Mouse (Mus musculus) heart, embryonic 12.5 days (tissue): ENCODE data around the gene Smc3. TPM values are rescaled to one million over a fixed set of nuclear protein-coding genes. Genes with fewer than 3 reads are reported as not detected.

Source experiments
- polyA plus RNA-seq: library from polyadenylated mRNA; unstranded; fragments of >200 nt; fragmentation: Nextera tagmentation; extraction: Ambion mirVana; gene quantifications from 2 replicates; pipeline ENCODE4 v1.2.1, GENCODE M21; 2016

The Smc3 gene
- polyA plus RNA-seq, 1 experiment from 2014 or later = 45.6 TPM

Other genes with a start within 250 kb of the Smc3 start
- not detected in 2 replicates for gene Gm10197, start 228.6 kb upstream of the Smc3 start, polyA plus RNA-seq
- 30.5 and 33.0 TPM in 2 replicates for gene Smndc1, start 209.8 kb upstream of the Smc3 start, polyA plus RNA-seq
- 12.4 and 14.3 TPM in 2 replicates for gene Dusp5, start 71.3 kb upstream of the Smc3 start, polyA plus RNA-seq
- gene Nutf2-ps1, start 11.3 kb upstream of the Smc3 start, polyA plus RNA-seq = 314 and 321 TPM in 2 replicates
- gene Rbm20, start 76.9 kb downstream of the Smc3 start, polyA plus RNA-seq = 51.8 and 54.0 TPM in 2 replicates